Mouse (Mus musculus) urinary bladder, postnatal 14 days (tissue): Measurements from ENCODE around the gene Heatr5a.
A peak's percentile ranks its signal among the peaks of the same experiment; 100 is the strongest.

Experiments used
- DNase-seq: peaks from one replicate; pipeline ENCODE4 v3.0.0; 2021; ENCODE audit warnings: low spot score

The Heatr5a gene

DNA sequence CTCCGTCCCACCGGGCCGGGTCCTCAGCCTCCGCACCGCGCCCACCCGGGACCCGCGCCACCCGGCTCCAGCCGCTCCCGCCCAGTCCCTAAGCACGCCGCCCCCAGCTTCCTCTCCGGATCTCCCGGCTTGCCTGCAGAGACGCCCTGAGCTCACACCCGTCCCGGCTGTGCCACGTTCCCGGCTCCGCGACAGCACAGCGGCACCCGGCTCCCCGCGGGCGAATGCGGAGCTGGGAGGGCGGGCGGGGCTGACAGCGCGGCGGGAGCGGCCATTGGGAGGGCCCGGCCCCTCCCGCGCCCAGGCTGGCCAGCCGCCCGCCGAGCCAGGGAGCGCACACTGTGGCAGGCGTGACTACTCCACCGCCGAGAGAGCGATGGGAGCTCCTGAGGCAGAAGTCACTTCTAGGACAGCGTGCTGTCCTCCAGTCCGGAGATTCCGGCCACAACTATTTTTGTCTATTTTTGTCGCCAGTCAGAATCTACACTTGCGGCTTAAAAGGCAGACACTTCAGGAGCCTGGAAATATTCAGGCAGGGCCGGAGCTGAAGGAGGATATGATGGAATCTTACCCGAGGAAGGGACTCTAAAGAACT is at the start of gene Heatr5a:
Gene Heatr5a, minus strand, starts transcription at position 252 of the 595 bp plus-strand sequence.
- DNase-seq = peak; percentile 90

DNA sequence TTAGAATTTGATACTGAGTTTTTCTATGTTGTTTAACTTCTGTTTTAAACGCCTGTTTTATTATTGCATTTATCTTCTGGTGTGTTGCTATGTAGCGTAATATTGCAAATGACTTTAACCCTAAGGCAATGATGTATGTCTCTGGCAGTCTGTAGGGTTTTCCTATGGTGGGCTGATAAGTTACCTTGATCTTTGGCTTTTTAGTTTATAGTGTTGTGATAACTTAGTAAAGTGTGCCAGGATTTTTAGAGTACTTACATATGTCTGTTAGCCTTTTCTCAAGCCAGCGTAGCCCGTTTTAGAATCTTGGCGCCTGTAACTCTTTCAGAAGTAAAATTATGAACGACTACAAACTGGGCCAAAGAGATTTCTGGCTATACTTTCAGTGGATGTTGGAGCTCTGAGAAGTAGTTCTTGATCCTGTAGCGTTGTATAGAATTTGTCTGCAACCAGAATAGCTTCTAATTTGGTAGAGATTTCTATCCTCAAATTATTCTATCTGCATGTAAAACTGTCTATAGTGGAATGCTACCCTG is 43.4 kb upstream of the Heatr5a start:
- no peak for DNase-seq

DNA sequence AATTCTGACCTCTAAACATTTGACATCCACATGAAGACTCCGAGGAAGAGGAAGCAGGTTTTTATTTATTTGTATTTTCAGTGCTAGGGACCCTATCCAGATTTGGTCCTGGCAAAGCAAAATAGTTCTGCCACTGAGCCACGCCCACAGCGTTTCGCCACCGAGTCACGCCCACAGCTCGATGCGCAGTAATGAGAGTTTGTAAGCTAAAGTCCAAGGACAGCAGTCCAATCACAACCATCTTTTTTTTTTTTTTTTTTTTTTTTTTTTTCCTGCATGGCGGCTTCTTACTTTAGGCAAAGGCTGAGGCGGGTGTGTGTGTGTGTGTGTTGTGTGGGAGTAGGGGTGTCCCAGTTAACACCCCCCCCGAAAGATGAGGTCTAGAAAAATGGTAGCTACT is 42.9 kb upstream of the Heatr5a start:
- DNase-seq = no peak

DNA sequence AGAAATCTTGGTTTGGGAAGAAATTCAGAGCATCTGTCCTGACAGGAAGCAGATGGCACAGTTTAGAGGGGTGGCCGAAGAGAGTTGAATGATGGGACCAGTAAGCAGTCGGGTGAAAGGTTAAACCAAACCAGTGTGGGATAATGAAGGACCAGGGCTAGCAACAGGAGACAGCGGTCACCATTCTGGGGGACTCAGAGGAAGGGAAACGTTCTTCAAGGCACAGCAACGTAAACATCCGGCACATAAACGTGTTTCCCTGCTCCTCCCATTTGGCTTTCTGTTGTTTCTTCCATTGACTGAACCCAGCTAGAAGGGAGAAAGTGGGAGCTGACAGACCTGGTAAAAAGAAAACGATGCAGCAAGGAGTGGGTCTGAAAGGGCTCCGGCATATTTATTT is 42.2 kb upstream of the Heatr5a start:
- DNase-seq = no peak

DNA sequence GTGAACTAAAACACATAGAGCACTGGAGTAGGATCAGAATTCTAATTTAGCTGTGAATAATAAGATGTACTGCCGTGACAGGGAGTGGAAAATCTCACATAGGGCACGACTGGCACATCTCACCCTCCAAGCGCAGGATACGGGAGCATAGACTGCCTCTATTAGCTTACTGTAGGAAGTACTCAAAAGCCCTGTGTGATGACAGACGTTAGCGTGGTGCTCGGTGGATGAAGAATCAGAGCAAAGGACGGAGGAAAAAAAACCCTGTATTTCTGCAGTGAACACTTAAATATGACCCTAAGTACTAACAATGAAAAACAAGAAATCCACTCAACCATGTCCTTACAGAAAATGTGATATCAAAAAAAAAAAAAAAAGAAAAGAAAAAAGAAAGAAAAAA is 41.0 kb upstream of the Heatr5a start:
- DNase-seq = no peak

DNA sequence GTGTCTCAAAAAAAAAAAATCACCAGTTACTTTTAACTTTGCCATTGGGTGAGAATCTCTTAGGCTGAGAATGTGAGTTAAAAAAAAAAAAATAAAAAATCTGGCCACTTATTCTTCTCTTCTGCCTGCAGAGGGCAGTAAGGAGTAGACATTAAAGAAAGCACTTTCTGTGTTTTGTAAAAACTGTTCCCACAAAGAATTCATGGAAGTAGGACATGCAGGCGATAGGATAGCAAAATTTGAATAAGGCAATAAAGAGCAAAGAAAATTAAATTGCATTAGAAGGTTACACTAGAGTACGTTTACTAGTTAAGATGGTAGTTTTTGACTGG is 39.5 kb upstream of the Heatr5a start:
- DNase-seq = no peak

DNA sequence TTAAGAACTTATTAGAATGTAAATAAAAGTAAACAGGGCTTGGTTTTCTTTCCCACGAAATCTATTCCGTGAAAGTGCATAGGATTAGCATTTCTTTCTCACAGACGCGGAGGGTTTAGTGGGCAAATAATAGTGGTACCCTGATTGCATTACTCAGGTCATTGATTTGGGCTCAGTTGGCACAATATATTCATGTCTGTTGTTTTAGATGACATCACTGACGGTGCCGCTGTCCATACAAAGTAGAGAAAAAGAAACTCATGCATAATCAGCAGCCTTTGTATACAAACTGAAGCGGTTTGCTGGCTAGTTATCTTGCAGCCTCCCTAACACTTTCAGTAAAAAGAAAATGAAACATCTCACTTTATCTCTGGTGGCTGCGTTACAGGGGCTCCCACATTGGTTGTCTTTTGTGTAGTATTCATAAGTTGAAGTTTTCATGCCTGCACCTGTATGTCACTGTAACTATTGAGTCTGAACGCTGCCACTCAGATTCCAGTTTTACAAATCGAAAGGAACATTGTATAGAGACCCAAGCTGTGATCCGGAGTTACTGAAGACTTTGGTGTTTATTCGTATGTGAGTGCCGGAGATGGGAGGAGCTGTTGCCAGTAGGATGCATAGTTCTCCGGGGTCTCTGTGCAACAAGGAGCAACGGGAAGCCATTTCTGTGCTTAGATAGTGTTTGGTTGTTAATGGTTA is 39.0 kb upstream of the Heatr5a start:
- no peak for DNase-seq

DNA sequence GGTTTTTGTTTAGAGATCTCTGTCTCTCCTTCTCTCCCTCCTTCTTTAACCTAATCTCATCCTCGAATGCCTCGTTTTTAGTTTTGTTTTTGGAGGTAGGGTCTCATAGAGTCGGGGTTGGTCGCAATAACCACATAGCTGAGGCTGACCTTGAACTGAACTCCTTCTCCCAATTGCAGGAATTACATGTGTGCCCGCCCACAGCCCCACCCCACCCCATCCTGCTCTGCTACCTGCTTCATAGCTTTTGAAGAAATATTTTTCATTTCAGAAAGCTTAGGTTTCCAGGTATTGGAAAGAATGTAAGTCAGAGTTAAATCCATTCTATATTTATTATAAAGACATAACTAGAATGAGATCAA is 35.5 kb upstream of the Heatr5a start:
- no peak for DNase-seq

DNA sequence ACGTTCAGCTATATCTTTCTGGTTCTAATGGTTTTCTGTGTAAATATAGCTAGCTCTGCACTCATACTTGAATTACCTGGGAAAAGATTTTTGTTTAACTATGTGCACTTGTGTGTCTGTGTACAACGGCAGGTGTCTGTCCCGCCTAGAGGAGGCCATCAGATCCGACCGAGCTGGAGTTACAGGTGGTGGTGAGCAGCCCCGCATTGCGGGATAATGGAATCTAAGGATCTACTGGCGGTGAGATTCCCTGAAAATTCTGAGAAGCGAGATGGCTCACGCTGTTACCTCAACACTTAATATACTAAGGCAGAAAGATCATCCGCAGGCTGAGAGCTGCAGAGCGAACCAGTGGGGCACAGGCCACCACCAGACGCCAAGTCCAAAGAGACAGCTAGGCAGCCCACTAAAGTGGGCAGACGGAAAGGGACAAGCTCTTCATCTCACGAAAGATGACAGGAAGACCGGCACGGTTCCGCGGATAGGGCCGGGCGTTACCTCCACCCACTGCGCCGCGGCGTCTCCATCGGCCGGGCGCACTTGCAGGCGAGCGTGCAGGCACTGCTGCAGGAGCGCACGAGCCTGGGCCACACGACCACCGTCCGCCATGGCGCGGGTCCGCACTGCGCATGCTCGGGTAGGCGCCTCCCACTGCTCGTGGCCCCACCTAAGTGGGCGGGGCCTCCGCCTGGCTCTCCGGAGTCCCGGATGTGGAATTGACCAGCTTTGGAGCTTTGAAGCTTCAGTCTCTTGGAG is 34.9 kb upstream of the Heatr5a start, which contains the start of gene Dtd2:
Gene Dtd2, minus strand, starts transcription at position 625 of the 756 bp plus-strand sequence.
- DNase-seq = peak; percentile 93

DNA sequence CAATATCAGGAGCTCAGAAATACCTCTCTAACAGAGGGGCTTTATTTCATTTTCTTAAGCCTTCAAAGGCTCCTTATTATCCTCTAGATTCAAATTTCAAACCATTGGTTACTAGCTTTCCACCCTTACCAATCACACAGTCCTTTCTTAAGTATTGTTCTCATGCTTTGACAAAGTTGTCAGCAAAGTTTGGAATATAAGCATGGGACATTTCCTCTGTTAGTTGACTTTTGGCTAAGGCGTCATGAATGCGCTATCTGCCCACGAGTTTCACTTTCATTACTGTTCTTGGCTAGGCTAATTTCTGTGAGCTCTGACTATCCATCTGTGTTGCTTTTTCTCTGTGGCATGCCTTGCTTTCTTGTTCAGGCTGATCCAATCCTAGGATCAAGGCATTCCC is 31.6 kb upstream of the Heatr5a start:
- DNase-seq = no peak

DNA sequence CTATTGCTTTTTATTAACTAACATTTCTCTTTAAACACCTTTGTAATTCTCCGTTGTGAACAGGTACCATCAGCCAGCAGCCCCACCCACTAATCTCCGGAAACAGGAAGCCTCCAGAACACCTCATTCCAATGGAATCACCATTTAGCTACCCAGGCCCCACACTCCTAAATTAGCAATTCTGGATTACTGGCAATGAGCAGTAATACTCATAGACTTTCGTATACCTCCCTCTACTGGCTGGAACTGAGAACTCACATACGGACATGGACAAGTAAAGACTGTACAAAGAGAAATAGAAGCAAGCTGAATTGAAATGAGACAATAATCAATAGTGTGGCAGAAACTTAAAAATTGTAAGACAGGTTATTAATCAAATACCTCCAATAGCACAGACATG is 30.4 kb upstream of the Heatr5a start:
- DNase-seq = peak; percentile 61

DNA sequence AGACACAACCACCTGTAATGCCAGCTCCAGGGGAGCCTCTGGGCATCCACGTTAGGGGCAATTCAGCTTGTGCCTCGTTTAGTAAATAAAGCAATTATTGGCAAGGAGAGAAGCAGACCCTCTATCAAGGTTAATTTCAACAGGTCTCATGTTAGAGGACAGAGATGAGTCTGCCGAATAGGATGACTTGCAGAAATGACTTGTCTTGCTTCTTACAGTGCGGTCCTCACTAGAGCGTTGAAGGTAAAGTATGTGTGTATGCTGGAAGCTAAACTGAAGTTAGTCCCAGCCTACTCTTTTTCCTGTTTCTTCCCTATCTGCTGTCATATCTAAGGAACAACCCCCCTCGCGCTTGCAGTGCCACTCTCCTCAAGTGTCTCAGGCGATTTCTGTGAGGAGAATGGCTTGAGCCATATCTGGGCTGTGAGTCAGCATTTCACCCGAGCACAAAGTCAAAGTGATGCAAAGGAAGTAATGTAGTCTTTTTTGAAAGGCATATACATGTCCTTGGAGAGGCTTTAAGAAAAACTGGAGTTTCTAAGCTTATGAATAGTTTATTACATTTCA is 27.3 kb upstream of the Heatr5a start:
- DNase-seq = no peak

DNA sequence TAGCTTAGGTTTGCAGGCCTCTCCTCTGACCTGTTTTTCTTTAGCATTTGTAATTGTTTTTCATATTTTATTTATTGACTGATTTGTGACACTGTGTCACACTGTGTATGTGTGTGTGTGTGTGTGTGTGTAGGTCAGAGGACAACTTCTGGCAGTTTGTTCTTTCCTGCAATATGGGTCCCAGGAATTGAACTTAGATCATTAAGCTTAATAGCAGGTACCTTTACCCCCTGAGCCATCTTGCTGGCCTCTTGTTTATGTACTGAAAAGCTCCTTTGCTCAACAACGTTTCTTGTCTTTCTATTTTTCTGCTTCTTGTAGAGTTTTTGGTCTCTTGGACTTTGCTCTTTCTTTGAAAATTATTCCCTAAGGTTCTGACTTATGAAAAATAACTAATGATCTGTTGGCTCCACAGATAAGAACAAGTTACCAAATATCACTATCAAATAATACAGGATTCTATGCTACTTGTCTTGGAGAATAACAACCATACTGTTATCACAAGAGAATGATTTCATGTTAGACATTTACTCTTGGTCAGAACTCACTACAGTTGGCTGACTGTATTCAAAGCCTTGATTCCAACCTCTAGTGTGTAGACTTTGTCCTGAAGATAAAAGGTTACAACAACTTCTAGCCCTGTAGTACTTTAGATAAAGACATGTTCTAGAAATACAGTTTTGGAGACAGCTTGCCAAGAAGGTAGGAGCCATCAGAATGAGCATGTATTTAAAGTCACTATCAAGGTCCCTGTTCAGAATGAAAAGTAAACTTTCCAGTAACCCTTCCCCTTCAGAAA is 24.8 kb upstream of the Heatr5a start:
- DNase-seq = no peak

DNA sequence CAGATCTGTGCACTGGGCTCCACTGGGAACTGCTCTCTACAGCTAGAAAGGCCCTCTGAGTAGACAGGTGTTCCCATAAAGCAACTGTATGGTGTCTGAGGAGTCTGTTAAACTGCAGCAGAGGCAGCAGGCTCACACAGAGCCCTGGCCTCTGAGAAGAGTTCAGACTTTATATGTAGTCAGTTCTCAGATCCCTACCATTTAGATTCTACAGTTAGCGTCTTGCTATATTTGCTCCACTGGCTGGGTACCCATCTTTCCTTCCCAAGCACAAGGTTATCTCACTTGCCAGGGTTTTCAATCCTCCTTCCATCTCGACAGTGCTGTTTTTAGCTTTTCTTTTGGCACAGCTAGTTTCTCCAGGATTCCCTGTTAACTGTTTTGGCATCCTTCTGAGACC is 19.5 kb upstream of the Heatr5a start:
- no peak for DNase-seq

DNA sequence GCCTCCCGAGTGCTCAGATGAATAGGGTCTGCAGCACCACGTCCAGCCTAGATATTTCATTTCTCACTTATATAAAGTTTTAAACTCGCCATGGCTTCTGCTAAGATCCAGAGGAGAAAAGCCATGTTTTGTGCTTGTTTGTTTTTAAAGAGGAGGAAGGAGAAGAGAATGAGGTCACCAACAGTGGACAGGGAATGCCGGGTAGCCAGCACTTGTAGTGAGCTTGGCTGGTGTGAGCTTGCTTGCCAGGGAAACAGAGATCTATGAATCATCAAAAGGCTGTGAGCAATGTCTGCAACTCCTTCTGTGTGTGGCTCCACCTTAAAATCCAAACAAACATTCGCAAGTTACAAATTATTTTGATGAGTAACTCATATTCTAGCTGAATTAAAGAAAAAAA is 17.4 kb upstream of the Heatr5a start:
- DNase-seq = peak; percentile 14

DNA sequence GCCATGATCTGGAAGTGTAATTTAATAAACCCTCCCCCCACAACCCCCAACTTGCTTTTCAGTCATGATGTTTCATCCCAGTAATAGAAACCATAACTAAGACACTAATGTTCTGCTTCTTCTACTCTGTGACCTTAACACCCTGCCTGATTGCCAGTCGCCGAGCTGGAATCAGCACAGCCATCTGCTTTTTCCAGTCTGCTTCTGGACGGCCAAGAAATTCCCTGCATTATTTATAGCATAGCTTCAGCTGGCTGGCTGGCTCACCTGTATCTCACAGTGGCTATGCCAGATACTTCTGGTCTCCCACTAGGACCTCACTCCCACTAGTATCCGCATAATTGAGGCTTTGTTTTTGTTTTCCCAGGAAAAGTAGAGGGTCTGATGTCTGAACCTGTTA is 14.7 kb upstream of the Heatr5a start:
- DNase-seq = no peak

DNA sequence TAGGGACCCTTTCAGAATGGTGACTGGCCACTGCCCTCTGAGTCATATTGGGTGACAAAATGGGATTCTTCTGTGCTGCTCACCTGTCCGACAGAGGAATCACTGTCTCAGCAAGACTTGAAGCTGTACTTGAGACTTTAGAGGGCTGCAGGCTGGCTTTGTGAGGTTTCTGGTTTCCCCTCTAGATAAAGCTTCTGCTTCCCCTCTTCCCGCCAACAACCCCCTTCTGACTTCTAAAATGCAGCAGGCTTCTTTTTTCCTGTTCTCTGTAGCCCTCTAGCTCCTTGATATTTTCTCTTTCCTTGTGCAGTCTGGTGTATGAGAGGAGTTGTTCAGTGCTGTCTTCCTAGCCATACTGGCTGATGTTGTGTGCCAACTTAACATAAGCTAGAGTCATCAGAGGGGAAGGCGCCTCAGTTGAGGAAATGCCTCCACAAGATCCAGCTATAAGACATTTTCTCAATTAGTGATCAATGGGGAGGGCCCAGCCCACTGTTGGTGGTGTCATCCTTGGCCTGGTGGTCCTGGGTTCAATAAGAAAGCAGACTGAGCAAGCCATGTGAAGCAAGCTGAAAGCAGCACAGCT is 14.1 kb upstream of the Heatr5a start:
- no peak for DNase-seq

DNA sequence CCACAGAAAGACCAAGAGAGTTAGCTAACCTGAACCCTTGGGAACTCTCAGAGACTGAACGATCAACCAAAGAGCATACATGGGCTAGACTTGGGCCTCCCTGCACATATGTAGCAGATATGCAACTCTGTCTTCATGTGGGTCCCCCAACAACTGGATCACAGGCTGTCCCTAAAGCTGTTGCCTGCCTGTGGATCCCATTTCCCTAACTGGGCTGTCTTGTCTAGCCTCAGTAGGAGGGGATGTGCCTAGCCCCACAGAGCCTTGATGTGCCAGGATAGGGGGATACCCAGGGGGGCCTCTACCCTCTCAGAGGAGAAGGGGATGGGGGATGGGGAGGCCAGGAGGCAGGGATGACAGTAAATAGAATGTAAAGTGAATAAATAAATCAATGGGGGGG is 12.5 kb upstream of the Heatr5a start:
- DNase-seq = no peak

DNA sequence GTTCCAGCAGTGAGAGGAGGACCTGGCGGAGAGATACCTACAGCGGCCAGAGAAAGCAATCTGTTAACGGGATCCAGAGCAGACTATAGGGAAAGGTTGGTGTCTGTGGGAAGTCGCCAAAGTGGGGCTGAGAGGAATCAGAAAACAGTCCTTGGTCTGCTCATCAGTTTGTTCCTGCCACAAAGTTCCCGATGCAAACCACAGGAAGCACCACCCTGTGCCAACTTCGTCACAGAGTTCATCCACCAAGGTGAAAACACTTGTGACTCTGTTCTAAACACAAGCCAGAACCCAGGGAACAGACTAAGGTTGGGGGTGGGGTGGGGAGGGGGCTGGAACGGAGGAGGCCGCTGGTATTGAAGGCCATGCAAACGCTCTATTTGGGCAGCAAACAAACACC is 5.4 kb upstream of the Heatr5a start:
- DNase-seq = no peak

DNA sequence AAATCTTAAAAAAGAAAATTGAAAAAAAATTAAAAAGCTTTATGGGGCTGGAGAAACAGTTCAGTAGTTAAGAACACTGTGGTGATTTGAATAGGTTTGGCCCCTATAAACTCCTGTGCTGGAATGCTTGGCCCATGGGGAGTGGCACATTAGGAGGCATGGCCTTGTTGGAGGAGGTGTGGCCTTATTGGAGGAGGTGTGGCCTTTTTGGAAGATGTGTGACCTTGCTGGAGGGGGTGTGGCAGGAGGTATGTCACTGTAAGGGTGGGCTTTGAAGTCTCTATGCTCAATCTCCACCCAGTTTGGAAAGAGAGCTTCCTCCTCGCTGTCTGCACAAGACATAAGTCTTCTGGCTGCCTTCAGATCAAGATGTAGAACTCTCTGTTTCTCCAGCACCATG is 3.3 kb upstream of the Heatr5a start:
- no peak for DNase-seq

DNA sequence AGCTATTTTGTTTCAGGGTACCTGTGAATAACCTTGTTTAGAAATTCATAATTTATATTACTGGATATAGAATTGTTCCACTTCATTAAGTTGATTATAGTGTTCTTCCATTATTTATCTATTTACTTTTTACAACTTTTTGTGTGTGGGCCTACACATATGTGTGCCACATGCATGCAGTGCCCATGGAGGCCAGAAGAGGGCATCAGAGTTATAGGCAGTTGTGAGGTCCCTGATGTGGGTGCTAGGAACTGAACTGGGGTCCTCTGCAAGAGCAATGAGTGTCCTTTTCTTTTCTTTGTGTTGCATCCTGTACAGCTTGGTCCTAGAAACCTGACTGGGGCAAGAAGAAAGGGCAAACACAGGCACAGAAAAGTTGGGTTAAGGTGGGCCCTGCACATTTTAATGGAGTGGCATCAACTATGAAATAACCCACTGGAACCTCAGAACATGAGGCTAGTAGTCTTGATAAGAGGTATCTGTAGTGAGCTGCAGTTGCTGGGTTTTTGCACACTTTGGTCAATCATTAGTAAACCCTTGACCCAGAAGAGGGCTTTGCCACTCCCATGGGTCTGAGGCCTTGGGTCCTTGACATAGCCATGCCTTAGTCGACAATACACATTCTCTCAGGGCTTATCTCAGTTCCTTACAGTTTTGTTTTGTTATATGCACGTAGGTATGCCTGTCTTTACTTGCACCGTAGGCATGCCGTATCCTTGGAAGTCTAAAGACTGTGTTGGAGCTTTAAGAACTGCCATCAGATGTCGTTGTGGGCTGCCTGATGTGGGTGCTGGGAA is 1.3 kb upstream of the Heatr5a start:
- no peak for DNase-seq
